Mouse (Mus musculus) T-helper 17 cell (primary cell): ENCODE measurements around the gene Mylk4.

Source experiments
- in situ Hi-C, 2 experiments: fragments of 300-600 bp; cut with MboI, MseI; formaldehyde crosslinking; loops; 1 replicate in 1 of 2; 2 replicates in 1 of 2; pipeline ENCODE4 v1.15.1; 2025; ENCODE audit warnings: high pct_unique_total_duplicates in 2 of 2

Mylk4 gene

DNA sequence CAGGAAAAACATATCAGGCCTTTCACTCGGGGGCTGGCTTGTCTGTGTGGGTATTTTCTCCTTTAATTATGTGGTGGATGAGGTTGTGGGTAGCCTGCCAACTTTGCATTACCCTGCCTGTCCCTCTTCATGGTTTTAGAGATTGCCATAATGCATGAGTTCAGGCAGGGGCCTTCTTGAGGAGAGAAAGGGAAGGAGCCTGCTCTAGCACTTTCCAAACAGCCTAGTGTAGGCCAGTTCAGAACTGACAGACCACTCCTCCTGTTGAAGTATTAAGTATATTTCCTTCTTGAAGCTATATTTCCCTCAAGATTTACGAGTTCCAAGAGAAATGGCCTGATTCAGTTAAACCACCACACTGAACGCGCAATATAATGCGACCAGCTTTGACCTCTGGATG is 66.0 kb downstream of the Mylk4 start:
- in situ Hi-C loops = no loop called here

- in situ Hi-C loops = no loop called here
Measured at GRCm38 (mm10) chr13:32712568-32712967, 71.2 kb downstream of the Mylk4 start.

- in situ Hi-C loops = no loop called here
Measured at GRCm38 (mm10) chr13:32707894-32708293, 75.9 kb downstream of the Mylk4 start.

- in situ Hi-C loops = no loop called here
Measured at GRCm38 (mm10) chr13:32706651-32707288, 77.0 kb downstream of the Mylk4 start.

- in situ Hi-C loops = no loop called here
Measured at GRCm38 (mm10) chr13:32705315-32705714, 78.4 kb downstream of the Mylk4 start.

GRCm38 (mm10) chr13:32704911-32705310 is 78.8 kb downstream of the Mylk4 start:
- in situ Hi-C loops = no loop called here

DNA sequence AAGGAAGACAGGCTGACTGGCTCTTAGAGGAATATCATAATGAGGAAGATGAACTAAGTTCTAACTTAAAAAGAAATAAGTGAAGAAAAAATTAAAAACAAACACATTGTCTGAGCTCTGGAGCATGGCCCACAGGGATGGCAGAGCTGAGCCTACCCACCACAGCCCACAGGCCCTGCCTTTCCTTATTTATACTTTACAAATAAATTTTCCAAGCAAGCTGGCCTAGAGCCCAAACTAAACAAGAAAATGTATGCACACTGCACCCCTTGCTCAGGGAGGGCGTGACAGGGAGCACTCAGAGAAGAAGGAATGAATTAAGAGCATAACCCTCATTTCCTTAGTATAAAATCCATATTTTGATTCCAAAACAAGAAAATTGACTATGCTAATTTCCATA is 82.2 kb downstream of the Mylk4 start:
- in situ Hi-C loops = no loop called here

DNA sequence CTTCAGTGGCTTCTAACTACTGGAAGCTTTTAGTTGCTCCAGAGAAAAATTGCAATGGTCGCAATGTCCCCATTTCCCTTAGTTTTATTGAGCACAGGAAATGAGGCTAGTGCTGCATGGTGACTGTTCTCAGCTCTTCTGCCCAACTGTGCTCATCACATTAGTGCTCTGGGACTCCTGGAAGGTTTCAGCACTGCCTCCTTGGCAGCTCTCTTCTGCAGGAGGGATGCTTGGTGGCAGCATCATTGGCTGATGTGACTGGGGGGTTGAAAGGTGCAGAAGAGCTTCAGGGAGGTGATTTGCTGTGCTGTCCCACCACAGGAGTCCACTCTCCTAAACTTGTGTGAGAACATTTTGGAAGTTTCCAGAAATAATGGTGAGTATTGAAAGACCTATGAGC is 84.4 kb downstream of the Mylk4 start:
- in situ Hi-C loops = no loop called here

DNA sequence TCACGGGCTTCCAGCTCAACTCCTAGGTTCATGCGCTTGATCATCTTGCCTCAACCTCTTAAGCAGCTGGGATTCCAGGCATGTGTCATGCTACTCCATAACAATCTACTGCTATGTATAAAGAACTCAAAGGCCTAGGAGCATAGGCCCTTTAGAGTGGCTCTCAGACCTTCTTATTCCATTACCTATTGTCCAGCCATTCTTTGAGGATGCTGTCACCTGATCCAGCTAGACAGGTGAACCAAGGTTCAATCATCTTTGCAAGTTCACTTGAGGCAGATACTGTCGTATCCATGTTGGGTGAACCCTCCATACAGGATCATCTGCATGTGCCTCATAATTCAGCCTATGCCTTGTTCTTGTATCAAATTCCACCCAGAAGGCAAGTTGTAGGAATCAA is 84.8 kb downstream of the Mylk4 start:
- in situ Hi-C loops = no loop called here

- in situ Hi-C loops = no loop called here
Measured at GRCm38 (mm10) chr13:32693886-32694455, 89.8 kb downstream of the Mylk4 start.

GRCm38 (mm10) chr13:32692563-32692962 is 91.2 kb downstream of the Mylk4 start:
- in situ Hi-C loops = no loop called here

GRCm38 (mm10) chr13:32690279-32690678 is 93.5 kb downstream of the Mylk4 start:
- in situ Hi-C loops = no loop called here

GRCm38 (mm10) chr13:32680868-32681515 is 102.8 kb downstream of the Mylk4 start:
- in situ Hi-C loops = loop anchor here in 1 of 2 experiments (5.0 kb wide), 1 partner anchor 889 kb away; no protein-coding TSS in a partner anchor

- in situ Hi-C loops = loop anchor here in 1 of 2 experiments (5.0 kb wide), 1 partner anchor 888 kb away; no protein-coding TSS in a partner anchor
Measured at GRCm38 (mm10) chr13:32680121-32680551, 103.6 kb downstream of the Mylk4 start.

DNA sequence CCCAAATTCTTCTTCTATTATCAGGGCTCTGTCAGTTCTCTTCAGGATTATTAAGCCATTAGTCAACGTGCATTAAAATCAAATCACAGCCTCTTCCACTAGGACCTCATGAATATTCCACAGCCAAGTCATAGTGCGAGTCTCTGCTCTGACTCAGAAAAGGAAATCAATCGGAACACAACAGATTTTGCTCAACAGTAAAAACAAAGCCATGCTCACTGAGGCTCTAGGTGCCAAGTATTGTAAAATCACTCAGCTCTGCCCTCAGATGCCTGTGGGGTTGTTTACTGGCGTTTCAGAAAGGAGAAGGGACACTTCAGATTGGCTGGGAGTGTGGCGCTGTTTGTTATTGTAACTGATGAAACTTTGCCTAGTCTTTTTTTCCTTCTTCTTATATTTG is 104.8 kb downstream of the Mylk4 start:
- in situ Hi-C loops = no loop called here

GRCm38 (mm10) chr13:32670782-32671181 is 113.0 kb downstream of the Mylk4 start:
- in situ Hi-C loops = loop anchor here in 1 of 2 experiments (5.0 kb wide), 1 partner anchor 873 kb away; no protein-coding TSS in a partner anchor

GRCm38 (mm10) chr13:32668296-32668695 is 115.5 kb downstream of the Mylk4 start:
- in situ Hi-C loops = loop anchor here in 1 of 2 experiments (5.0 kb wide), 1 partner anchor 341 kb away; no protein-coding TSS in a partner anchor

DNA sequence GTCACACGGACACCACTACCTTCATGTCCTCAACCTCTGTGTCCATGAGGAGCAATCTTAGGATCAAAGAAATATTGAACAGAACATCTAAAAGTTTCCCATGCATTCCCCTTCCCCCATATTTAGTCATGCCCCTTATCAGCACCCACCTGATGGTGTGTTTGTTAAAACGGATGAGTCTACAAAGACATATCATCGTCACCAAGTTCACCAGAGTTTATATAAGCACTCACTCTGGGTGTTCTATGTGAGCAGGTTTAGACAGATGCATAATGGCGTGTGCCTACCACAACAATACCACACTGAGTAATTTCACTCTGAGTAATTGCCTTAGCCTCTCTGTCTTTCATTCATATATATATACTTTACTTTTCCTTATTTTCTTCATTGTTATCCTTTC is 116.4 kb downstream of the Mylk4 start:
- in situ Hi-C loops = loop anchor here in 1 of 2 experiments (5.0 kb wide), 1 partner anchor 340 kb away; no protein-coding TSS in a partner anchor

DNA sequence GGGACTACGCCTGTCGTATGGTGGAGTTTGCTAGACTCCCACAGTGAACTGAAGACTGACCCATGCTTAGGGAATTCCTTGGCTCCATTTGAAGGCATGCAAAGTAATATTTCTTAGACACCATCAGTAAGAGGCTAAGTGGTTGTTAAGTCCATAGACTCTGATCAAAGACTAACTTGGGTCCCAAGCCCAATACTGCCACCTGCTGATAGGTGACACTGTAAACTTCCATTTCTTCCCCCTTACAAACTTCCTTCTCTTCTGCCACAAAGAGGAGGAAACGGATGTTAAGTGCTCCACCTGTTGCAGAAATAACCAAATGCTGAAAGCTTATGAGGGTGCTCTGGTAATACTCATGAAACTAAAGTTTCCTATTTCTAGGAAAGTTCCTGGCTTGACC is 121.7 kb downstream of the Mylk4 start:
- in situ Hi-C loops = no loop called here

DNA sequence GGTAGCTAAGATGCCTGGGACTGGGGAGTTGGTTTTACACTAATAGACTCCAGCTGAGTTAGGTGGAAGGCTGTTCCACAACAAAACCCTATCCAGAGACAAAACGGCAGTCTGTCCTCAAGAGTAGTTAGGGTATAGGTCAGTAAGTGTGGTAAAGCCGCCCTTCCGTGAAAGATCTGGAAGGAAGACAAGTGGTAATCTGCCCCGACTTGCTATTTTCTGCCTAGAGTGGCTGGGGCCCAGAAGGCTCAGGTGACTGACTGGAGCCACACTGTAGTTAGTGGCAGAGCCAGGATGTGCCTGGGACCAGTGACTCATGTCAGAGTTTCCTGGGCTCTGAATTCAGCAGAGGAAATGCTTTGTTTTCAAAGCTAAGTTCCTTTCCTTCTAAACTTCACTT is 123.5 kb downstream of the Mylk4 start:
- in situ Hi-C loops = no loop called here

- in situ Hi-C loops = loop anchor here in 1 of 2 experiments (5.0 kb wide), 1 partner anchor 1167 kb away; no protein-coding TSS in a partner anchor
Measured at GRCm38 (mm10) chr13:32659271-32659670, 124.5 kb downstream of the Mylk4 start.

- in situ Hi-C loops = loop anchor here in 1 of 2 experiments (5.0 kb wide), 1 partner anchor 1165 kb away; no protein-coding TSS in a partner anchor
Measured at GRCm38 (mm10) chr13:32657583-32657982, 126.2 kb downstream of the Mylk4 start.
